Mouse (Mus musculus) pancreas, adult 10 weeks (tissue): Measurements from ENCODE around the gene Olfr1028. TPM values are rescaled to one million over a fixed set of nuclear protein-coding genes. Genes with fewer than 3 reads are reported as not detected.

Experiments
- polyA plus RNA-seq: library from polyadenylated mRNA; stranded (reverse); fragments of 350-450 nt; fragmentation: Illumina TruSeq; extraction: RNeasy Lipid Tissue Mini Kit (QIAGEN cat#74804); gene quantifications from one replicate; pipeline ENCODE4 v1.2.3, GENCODE M21; 2015; ENCODE audit warnings: low read depth, low replicate concordance; ENCODE audit not compliant: insufficient read depth

The Olfr1028 gene
- polyA plus RNA-seq = not detected

GRCm38 (mm10) chr2:85950137-85950536 lies at the start of gene Olfr1028:
Olfr1028 (plus strand) TSS chr2:85950437.

GRCm38 (mm10) chr2:85904952-85905351 lies 45.3 kb upstream of the Olfr1028 start, which contains the start of gene Olfr1024:
Olfr1024 (minus strand) TSS chr2:85905052.

GRCm38 (mm10) chr2:85914893-85915292 lies 35.3 kb upstream of the Olfr1028 start, which contains the start of gene Olfr1025-ps1:
Olfr1025-ps1 (plus strand) TSS chr2:85915193.

GRCm38 (mm10) chr2:85921258-85921657 lies 29.0 kb upstream of the Olfr1028 start, which contains the start of gene Olfr1026:
Olfr1026 (plus strand) TSS chr2:85921558.

GRCm38 (mm10) chr2:85973595-85973994 lies 23.4 kb downstream of the Olfr1028 start, which contains the start of gene Olfr1029:
Olfr1029 (plus strand) TSS chr2:85973895.

GRCm38 (mm10) chr2:85978976-85979375 lies 28.7 kb downstream of the Olfr1028 start, which contains the start of gene Olfr1030:
Olfr1030 (plus strand) TSS chr2:85979276.

GRCm38 (mm10) chr2:85990004-85990403 lies 39.8 kb downstream of the Olfr1028 start, which contains the start of gene Olfr1031:
Olfr1031 (plus strand) TSS chr2:85990304.

Other genes starting within 250 kb of the Olfr1028 start
- gene Olfr1009, start 235.0 kb upstream of the Olfr1028 start, polyA plus RNA-seq = not detected
- gene Olfr1012, start 187.7 kb upstream of the Olfr1028 start, polyA plus RNA-seq = not detected
- gene Olfr1013, start 183.3 kb upstream of the Olfr1028 start, polyA plus RNA-seq = not detected
- gene Olfr1014, start 177.7 kb upstream of the Olfr1028 start, polyA plus RNA-seq = not detected
- not detected for gene Olfr1015, start 168.4 kb upstream of the Olfr1028 start, polyA plus RNA-seq
- not detected for gene Olfr1016, start 147.9 kb upstream of the Olfr1028 start, polyA plus RNA-seq
- not detected for gene Olfr1018, start 132.0 kb upstream of the Olfr1028 start, polyA plus RNA-seq
- not detected for gene Olfr1019, start 105.0 kb upstream of the Olfr1028 start, polyA plus RNA-seq
- gene Olfr1020, start 103.4 kb upstream of the Olfr1028 start, polyA plus RNA-seq = not detected
- gene Olfr1022, start 81.8 kb upstream of the Olfr1028 start, polyA plus RNA-seq = not detected
- gene Olfr1023, start 64.8 kb upstream of the Olfr1028 start, polyA plus RNA-seq = not detected
- not detected for gene Olfr1024, start 45.4 kb upstream of the Olfr1028 start, polyA plus RNA-seq
- gene Olfr1025-ps1, start 35.2 kb upstream of the Olfr1028 start, polyA plus RNA-seq = not detected
- not detected for gene Olfr1026, start 28.9 kb upstream of the Olfr1028 start, polyA plus RNA-seq
- gene Olfr1029, start 23.5 kb downstream of the Olfr1028 start, polyA plus RNA-seq = not detected
- gene Olfr1030, start 28.8 kb downstream of the Olfr1028 start, polyA plus RNA-seq = not detected
- gene Olfr1031, start 39.9 kb downstream of the Olfr1028 start, polyA plus RNA-seq = not detected
- gene Olfr1032, start 55.1 kb downstream of the Olfr1028 start, polyA plus RNA-seq = not detected
- gene Olfr1033, start 70.2 kb downstream of the Olfr1028 start, polyA plus RNA-seq = 0.72 TPM
- 0.17 TPM for gene Olfr1034, start 95.4 kb downstream of the Olfr1028 start, polyA plus RNA-seq
- not detected for gene Olfr1036, start 123.6 kb downstream of the Olfr1028 start, polyA plus RNA-seq
- gene Olfr1037, start 136.9 kb downstream of the Olfr1028 start, polyA plus RNA-seq = not detected
- not detected for gene Olfr1039, start 185.5 kb downstream of the Olfr1028 start, polyA plus RNA-seq
- gene Olfr1040, start 196.3 kb downstream of the Olfr1028 start, polyA plus RNA-seq = not detected
- gene Olfr1042, start 211.4 kb downstream of the Olfr1028 start, polyA plus RNA-seq = not detected
- not detected for gene Olfr1043, start 217.1 kb downstream of the Olfr1028 start, polyA plus RNA-seq
- not detected for gene Olfr1044, start 227.4 kb downstream of the Olfr1028 start, polyA plus RNA-seq
- not detected for gene Olfr52, start 235.2 kb downstream of the Olfr1028 start, polyA plus RNA-seq